Mouse (Mus musculus) telencephalon, adult 2 months (tissue): ENCODE measurements at regions not wholly inside any gene's neighbourhood (a gene's known extent, or its start where the extent isn't known, plus 50 kb on each side); places are given as distances from the start of the nearest gene placed in this dataset.

ENCODE experiments used
- DNase-seq: peaks from one replicate; pipeline ENCODE4 v3.0.0-alpha.2; 2011; ENCODE audit warnings: low read depth, low spot score

DNA sequence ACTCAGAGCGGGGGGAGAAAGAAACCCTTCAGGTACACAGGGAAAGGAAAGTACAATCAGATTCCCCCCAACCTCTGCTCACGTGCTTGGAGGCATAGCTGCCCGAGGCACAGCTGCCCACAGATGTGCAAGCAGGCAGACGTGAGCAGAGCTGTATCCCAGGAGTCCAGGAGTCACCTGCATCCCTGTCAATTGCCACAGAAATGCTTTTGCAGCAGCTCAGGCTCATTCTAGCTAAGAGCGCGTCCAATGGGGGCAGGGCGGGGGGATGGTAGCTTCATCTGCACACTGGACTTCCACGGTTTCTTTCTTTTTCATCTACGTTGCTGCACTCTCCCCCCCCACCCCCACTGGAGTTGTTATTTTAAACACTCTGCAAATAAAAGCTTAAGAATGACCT is 66.0 kb upstream of the Fat4 start:
- no peak for DNase-seq

DNA sequence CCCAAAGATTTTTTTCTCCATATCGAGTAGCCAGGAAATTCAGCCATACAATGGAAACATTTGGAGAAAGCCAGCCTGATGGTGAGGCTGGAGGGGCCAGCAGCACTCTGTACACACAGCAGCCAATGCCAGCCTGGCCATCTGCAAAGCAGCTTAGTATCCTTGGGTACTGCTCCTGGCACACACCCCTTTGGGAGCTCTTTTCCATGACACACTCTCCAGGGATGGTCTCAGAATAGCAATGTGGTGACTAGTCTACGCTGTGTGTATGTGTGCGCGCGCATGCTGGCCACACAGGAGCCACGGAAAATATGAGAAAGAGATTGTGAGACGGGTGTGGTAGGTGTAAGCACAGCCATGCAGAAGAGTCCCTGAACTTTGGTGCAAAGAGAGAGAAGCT is 66.4 kb upstream of the Fat4 start:
- no peak for DNase-seq

DNA sequence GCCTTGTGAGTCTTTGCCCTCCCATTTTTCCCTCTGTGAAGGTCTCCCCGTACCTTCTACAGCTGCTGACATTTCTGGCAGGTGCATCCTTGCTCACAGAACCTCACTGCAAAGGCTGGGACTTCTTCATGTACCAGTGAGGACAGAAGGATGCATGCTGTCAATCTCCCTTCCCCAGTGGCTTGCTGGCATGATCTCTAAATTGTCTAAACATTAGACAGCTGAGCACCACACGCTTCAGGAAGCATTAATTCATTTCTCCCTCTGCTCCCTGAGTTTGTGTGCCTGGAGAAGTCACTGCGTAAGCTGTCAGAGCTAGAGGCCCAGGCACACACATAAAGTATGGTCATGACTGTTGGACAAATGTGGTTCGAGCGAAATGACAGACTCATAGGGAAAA is 69.1 kb upstream of the Fat4 start:
- DNase-seq, result no peak

DNA sequence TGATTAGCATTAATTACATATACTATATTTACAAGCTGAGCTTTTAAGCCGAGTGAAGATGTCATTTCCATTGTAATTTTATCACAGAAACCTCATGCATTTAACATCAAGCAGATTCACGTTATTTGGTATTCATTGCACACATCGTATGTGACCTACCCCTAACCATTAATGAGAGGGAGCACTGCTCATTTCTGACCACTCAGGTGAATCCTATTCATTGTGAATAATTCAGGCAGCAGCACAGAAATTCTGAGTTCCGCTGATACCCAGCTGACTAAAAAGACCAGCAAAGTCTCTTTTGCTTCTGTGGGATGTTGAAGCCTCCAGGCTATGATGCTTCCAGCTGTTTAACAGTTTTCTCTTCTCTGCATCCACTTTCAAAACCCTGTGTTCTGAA is 74.3 kb upstream of the Fat4 start:
- no peak for DNase-seq

DNA sequence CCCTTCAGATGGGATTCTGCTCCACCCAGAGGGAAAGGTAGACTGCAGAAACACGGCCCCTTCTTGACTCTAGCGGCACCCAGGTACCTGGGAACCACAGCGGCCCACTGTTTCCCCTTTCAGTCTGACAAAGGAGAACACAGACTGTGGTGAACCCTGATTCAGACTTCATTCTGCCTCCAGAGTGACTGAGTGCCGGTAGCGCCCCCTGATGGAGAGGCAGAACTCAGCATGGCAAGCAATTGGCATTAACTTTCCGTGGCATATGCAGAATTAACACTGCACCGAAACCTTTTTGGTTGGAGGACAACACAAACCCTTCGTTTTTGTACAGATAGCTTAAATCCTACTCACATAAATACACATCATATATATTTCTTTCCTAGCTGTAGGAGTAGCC is 75.1 kb upstream of the Fat4 start:
- DNase-seq, result no peak

DNA sequence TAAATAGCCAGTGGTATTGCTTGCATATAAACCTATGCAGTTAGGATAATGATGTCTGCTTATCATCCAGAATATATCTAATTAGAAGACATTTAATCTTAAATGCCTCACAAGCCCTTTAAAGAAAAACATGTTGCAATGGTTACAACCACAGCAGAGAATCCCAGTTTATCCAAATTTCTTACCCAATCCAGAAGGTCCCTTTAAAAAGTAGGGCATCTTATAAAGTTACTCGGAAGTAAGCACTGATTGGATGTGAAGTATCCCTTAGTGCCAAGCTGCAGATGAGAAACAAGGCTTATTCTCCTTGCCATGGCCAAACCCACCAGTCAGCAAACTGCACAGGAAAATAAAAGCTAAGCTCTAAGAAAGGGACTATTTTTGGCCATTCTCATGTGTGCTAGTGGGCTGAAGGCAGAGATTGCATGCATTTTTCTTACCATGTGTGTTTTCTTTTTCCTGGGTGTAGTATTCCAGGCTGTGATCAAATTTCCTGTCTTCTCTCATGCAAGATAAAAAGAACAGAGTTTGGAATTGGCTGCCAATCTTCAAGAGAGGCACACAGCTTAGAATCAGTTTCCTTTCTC is 80.2 kb upstream of the Fat4 start:
- DNase-seq, result no peak

DNA sequence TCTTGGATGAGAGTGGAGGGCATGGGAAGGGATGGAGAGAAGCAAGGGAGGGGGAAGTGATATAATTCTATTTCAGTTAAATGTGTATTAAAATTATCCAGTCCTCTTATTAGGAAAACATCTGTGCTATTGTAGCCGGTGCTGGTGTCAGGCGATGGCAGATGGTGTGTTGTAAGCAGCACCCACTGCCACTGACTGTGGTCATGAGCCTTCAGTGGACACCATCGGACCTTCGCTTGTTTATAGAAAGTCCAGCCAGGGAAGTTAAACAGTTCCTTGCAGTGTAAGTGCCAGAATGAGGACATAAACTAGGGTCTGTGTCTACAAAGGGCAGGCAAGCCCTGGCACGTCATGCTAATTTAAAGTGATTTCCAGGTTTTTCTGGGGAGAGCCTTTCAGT is 80.7 kb upstream of the Fat4 start:
- no peak for DNase-seq

DNA sequence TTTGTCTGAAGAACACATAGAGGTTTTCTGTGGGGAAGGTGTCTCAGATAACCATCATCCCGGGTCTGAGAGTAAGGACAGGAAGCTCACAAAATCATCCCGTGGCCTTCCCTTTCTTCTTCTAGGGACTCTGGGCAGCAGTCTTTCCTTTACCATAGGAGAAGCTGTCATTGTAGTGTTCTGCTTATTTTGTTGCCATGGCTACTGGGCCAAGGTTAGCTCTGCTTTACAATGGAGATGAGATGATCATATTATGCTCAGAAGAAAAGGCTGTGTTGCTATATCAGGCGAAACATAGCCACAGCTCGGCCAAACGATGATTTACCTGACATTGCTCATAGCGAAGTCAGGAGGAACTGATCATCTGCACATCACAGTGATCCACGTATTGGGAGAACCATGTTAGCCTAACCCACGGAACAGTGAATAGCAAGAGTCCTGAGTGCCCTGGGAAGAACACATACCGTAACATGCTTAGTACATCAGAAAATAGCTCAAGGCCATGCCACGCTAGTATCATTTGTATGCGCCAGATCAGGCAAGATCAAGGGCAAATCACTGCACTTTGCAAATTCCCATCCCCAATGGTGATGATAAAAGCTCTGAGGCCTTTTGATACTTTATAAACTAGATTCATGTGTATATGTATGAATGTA is 91.0 kb upstream of the Fat4 start:
- no peak for DNase-seq

DNA sequence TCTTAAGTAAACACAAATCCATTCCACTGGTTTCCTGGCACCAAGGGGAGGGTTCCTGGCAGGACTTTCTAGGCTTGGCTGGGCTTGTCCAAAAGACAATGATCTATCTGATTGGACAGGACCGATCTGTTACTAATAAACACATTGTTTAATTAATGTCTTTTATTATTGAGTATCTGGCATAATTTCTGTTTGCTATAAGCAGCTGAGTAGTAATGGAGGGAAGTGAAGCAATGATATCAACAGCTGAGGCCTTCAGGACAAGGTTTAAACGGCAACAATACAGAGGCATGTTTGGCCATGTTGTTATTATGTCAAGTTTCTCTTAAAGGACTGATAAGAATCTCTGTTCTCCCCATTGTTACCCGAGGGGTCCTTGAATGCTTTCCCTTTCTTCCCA is 93.5 kb upstream of the Fat4 start:
- no peak for DNase-seq

DNA sequence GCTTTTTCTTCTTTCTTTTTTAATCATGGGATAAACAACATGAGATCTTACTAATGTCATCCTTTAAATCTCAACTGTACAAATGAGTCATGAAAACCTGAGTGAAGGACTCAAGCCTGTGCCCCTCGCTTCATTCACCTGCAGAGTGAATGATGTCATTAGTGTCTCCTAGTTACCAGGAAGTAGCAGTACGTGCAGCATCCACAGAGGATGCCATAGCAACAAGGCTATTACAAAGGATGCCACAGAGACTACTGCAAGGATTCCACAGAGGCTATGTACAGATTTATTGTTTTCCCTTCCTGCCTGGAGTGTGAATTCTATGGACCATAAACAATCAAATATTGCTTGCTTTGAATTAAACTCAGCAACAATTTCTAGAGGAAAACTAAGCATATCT is 98.0 kb upstream of the Fat4 start:
- no peak for DNase-seq

DNA sequence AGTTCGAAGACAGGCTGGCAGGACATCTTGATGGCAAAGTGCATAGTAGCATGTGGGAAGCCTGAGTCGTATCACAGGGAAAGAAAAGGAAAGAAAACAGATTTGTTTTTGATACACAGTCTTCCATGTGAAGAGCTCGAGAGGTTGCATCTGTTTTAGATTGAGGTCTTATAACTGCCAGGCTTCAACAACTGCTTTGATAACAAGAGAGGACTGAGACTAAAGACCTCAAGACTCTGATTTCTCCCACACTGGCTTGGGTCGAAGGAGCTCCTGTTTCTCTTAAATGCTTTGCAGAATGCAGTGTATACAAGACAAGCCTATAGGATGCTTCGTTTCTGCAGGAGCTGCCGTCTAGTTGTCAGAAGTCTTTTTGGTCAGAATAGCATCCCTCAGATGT is 103.0 kb upstream of the Fat4 start:
- no peak for DNase-seq

DNA sequence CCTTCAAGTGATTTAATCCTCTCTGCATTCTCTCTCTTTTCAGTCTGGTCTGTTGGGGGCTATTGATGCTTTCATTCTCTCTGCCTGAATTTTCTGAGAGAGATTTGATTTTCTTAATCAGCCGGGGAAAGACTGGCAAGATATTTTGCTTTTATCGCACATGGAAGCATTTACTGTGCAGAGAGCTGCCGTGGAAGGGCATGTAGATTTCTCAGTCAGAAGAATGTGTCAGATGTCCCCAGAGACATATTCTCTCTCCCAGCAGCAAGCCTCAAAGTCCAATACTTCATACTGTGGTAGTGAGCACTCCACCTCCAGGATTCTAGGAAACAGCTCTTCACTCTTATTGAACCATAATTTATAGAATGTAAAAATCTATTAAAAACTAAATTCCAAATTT is 103.7 kb upstream of the Fat4 start:
- no peak for DNase-seq

DNA sequence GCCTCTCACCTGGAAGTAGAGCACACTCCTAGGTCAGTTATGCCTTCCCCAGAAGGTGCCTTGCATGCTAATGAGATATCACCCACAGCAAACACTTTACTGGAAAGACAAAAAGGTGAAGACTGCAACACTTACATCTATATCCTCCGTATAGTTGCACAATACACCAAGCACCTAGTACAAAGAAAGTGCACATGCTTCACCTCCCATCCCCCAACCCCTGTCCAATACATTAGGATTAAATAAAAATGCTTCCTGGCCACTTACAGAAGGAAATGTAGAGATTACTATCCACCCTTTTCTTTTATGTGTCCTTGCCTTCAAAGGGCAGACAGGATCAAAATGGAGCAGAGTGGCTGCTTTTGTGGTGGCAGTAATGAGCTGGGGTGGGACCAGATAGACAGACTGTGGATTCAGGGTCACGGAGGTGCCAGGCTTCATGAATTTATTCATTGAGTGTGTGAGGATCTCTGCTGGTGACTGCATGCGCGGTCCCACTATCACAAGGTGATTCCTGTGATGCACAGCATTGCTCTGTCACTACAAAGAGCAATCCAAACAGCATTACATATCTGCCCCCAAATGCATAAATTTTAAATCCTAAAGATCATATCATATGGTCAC is 109.9 kb upstream of the Fat4 start:
- DNase-seq, result no peak

DNA sequence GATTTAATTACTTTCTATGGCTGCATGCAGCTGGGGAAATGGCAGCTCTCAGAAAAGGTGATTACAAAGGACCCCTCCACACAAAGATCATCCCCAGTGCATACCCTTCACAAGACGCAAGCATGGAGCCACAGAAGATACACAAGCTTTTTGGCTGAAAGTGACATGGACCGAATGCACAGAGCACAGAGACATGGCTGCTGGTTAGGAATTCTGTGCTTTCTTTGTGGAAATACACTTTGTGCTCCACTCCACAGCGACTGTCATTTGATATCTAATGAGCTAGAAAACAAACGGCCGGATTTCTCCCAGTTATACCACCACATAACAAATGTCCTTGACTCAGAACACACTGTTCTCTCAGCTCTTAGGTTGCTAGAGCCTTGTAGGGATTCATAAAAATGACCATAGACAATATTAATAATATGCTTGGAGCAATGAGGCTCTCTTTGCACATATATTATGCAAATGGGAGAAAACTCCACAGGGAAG is 132.1 kb upstream of the Fat4 start:
- DNase-seq, result no peak

DNA sequence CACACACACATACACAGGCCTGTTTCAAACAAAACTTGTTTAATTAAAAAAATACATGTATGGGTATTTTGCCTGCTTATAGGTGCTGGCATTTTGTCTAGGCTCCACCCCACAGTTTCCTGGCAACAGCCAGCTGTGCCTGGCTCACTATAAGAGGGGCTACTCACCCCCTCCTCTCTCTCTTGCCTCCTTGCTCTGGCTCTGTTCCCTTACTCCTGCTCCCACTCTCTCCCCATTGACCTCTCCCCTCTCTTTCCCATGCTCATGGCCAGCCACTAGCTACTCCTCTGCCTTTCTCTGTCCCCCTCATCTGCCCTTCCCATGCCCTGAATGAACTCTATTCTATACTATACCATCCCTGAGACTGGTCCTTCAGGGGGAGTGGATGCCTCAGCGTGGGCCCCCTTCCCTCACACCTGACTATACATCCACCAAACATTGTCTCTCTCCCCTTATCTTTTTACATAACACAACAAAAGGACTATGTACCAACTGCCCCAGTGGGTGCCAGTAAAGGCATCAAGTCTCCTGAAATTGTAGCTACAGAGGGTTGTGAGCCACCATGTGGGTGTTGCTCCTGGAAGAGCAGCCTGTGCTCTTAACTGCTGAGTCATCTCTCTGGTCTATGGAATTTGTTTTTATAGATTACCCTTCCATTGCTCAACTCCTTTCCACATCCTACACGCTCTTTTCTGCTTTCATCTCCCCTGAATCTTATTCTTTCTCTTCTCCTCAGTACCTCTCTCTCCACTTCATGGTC is 133.1 kb upstream of the Fat4 start:
- peak; percentile 31 for DNase-seq

DNA sequence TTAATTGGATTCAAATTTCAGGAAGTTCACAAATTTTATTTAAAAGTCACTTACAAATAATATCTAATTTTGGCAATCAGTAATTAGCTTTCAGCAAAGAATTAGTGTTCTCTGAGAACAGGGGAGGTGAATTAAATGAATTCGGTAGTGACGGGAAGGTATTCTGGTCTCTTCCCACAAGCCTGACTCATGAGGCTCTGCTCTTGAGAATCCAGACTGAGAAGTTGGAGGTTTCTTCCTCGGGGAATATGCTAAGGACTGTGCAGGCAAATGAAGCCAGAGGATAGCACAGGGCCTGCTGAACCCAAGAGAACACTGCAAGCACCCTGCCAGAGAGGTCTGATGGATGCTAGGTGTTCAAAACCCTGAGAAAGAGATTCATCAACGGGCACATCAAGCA is 144.6 kb upstream of the Fat4 start:
- no peak for DNase-seq

DNA sequence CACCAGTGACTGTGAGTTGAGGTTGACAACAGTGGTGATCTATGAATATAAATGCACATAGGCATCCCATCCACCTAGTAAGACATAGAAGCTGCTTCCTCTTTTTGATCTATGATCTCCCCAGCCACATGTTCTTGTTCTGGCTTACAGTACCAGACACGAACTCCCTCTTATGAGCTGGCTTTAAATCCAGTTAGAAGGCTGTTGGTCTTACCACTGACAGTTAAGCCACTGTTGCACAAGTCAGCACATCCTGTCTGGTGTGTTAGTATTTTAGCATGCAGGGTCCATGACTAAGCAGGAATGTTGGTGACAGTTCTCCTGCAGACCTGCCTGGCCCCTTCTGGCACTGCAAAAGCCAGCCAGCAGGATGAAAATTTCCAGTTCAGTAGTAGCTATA is 164.1 kb upstream of the Fat4 start:
- DNase-seq, result no peak

DNA sequence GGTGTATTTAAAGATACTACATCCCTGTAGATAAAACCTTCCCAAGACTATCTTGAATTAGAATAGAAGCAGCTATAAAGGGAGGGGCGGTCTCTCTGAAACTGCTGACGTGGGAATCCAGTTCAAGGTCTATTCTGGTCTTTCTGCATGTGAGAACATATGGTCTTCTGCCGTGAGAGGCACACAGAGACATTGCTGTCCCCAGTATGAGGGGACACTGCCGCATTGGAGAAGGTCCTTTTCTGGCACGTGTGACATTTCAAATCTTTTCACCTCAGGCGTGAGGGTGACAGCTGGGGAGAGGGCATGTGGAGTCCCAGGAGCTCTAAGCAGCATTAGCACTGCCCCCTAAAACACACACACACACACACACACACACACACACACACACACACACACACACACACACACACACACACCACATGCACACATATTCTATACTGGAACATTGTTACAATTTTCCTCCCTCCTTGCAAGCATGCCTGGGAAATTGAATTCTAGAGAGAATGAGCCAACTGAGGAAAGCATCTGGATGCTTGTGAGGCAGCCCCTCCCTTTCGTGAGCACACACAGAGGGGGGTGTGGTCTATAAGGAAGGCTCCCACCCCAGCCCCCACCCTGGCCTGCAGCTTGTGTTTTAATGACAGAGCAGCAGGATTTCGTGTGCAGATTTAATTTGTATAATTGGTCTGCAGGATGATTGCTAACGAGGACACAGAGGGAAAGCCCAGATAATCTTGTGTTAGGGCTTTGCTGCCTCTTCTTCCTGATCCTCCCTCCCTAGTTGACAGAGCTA is 174.5 kb upstream of the Fat4 start:
- DNase-seq, result peak; percentile 51

DNA sequence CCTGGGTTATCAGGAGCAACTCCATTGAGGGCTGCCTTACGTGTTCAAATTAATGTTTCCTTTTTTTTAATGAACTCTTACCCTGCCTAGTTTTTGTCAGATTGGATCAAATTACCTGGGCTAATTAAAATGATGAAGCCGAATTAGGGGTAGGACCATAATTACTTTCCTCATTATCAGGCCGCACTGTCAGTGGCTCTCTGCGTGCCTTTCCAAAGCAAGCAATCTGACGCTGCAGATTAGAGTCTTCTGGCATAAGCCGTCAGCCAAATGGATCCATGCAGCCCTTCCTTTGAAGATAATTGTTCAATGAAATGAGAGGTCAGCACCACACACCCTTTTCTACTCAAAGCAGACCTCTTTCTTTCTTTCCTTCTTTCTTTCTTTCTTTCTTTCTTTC is 175.5 kb upstream of the Fat4 start:
- DNase-seq, result no peak

DNA sequence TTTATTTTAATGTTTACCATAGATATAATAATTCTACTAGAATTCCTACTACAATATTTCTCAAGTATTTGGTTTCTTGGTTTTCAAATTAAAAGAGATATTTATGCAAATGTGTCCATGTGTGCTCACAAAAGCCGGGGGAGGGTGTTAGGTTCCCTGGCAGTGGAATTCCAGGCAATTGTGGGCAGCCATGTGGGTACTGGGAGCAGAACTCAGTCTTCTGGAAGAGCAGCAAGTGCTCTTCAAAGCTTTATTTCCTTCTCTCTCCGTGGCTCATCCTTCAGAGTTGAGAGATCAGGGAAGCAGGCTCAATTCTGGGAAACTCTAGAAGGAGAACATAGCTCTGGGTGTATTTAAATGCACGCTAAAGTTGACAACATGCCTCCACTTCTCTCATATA is 178.8 kb upstream of the Fat4 start:
- DNase-seq, result peak; percentile 54

DNA sequence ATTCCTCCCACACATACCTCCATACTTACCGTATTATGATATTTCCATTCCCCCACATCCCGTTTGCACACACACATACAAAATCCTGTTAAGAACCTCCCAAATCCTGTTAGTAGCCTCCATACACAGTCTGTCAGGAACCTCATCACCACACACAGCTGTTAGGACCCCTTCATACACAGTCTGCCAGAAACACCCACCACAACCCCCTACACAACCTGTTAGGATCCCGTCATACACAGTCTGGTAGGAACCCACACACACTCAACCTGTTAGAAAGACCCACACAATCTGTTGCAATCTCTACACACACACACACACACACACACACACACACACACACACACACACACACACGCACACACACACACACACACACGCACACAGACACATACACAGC is 187.5 kb upstream of the Fat4 start:
- DNase-seq, result no peak

DNA sequence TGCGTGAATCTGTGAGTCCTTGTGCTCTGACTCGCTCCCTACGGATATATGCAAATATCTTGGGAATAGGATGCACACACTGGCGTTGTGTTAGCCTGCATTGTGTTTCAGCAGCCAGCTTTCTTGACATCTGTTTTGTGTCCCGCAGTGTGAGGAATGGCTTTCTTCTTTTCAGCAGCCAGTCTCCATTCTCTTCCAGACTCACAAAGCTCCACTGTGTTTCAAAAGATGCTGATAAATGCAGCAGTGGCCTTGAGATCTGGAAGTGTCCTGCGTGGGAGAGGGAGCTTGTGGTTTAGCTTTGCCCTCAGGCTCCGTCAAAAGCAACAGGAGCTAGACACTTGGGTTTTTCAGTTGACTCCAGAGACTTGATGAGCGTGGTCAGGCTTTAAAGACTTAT is 188.9 kb upstream of the Fat4 start:
- DNase-seq, result no peak
